Mouse (Mus musculus): ENCODE measurements around the gene Mfsd5.
A peak's percentile ranks its signal among the peaks of the same experiment; 100 is the strongest.

Mfsd5 gene

DNA sequence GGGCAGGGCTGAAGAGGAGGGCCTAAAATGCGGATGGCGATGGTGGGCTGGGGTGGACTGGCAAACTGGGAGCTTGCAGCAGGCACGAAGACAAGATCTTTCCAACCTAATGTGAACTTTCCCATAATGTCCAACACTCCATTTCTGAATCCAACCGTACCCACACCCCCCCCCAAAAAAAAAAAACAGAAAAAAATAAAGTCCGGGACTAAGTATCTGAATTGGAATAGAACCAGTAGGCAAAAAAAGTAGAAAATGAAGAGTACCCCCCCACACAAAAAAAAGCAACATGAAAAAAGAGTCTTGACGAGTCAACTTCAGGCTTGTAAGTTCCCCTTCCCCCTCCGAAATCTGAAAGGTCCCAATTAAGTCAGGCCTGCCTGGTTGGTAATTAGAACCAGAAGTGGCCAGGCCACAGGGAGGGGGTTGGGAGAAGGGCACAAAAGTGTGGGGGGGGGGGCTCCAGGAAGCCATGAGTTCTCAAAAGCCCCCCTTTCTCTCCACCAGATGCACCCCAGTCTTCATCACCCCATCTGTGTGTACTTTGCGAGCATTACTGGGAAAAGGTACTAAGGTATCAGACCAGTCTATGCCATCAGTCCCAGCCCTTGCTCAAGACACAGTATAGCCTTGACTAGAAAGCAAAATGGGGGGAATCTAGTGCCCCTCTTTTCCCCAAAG is 31.0 kb upstream of the Mfsd5 start:
- no peak for DNase-seq

DNA sequence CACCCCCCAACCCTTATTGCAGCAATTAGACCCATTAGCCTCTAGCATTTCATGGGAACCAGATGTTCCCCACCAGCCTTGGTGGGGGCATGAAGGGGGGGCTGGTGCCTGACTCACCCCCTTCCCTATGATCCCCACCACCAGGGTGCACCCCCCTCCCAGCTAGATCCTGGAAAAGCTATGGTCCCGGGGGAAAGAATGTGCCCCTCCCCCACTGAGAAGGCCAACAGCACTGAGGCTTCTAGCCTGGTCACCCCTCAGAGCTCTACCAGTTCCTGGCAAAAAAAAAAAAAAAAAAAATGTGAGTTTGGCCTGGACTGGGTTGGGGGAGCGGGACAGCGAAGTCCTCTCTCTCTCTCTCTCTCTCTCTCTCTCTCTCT is 30.5 kb upstream of the Mfsd5 start:
- no peak for DNase-seq

DNA sequence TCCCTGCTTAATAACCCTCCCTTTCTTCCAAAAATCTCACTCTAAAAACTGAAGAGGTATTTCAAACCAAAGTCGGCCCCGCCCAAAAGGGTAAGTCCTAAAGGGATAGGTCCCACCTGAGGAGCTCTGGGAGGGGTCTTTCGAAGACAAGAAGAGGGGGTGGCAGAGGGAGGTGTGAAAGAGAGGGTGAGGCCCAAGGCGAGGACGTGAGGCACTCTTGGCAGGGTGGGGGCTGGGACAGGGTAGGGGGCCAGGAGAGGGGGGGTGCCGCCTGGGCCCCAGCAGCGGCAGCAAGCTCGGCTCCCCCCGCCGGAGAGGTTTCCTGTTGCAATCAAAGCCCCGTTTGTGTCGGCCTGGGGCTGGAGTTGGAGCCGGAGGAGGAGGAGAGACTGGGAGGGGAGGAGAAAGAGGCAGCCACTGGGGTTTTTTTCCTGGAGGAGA is 30.0 kb upstream of the Mfsd5 start:
- DNase-seq = no peak

DNA sequence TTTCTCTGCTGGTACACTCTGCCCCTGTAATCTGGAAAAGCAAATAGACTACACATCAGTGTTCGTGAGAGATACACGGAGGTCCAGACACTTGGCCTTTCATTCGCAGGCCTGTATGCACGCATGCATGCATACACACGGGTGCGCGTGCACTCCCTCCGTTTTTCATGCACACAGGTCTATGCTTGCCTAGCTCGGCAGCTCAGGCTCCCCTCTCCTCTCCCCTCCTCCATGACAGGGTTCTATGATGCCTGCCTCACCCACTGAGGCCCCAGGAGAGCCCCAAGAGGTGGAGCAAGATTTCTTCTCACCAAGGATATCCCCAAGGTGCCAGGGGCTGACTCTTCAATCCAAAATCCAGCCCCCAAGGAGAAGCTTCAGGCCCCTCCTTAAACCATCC is 29.3 kb upstream of the Mfsd5 start:
- no peak for DNase-seq

DNA sequence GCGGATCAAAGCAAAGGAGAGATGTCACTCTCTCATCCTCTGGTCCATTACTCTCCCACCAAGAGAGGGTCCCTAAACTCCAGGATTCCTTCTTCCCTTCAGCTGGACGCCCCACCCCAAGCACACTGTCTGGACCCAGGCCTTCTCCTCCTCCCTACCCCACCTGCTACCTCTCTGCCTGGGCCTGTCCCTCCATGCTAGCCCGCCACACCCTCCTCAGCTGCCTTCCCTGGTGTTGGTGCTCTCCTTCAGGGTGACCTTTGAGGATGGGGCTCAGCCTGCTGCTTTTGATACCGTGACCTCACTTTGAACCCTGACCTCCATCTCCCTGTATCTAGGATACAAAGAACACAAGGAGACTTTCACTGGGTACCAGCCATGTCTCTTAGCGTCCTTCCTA is 28.7 kb upstream of the Mfsd5 start:
- no peak for DNase-seq

DNA sequence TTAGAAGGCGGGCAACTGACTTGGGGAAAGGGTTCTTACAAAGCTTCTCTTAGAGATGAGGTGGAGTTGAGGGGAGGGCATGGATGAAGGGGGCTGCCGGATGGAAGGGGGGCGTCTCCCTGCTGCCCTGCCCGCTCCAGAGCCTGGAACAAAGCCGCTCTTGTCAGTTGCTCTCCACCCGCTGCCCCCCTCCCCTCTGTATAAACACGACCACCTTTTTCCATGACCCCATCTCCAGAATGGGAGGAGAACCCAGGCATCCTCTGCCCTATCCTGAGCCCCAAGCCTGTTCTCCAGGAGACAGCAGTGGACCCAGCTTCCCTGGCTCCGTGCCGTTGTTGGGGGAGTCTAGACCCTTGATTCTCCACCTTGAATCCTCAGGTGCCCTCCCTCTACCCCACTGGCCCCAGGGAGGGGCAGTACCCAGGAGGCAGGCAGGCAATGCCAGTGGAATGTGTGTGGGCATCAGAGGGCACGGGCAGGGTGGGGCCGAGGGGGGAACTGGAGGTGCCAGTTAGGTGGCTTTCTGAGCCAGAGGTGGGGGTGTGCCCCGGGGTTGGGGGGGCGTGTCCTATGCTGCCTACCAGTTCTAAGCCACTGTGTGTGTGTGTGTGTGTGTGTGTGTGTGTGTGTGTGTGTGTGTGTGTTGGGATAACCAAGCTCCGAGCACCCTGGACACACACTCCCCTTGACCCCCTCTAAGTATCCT is 23.6 kb upstream of the Mfsd5 start:
- no peak for DNase-seq

DNA sequence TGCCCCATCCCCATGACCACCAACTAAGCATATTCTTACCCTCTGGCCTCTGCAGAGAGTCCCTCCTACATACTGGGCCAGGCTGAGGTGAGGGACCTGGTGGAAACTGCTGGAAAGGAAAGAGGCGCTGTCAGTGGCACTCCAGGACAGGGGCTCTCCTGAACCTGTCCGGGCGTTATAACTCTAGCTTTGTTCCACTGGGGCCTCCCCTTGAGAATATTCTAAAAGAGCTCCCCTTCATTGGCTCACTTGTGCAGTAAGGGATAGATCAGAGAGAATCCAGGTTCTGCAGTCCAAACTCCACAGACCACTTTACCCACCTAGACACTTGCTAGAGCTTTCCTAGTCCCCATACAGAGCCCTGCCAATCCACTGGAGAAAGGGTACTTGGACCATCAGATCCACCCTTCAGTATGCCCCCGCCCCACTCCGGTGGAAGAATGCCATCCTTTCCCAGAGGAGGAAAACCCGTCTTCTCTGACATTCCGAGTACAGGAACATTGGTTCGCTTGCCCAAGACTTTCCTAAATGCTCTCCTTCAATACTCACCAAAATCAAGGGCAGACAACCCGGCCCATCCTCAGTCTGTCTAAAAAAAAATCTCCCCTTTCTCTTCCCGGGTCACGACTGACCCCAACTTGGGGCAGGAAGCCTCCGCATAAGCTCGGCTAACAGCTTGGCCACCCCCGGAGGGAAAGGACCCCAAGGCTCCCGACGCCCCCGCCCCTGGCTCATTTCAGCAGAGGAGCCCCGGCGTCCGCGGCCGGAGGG is 22.6 kb upstream of the Mfsd5 start:
- no peak for DNase-seq

DNA sequence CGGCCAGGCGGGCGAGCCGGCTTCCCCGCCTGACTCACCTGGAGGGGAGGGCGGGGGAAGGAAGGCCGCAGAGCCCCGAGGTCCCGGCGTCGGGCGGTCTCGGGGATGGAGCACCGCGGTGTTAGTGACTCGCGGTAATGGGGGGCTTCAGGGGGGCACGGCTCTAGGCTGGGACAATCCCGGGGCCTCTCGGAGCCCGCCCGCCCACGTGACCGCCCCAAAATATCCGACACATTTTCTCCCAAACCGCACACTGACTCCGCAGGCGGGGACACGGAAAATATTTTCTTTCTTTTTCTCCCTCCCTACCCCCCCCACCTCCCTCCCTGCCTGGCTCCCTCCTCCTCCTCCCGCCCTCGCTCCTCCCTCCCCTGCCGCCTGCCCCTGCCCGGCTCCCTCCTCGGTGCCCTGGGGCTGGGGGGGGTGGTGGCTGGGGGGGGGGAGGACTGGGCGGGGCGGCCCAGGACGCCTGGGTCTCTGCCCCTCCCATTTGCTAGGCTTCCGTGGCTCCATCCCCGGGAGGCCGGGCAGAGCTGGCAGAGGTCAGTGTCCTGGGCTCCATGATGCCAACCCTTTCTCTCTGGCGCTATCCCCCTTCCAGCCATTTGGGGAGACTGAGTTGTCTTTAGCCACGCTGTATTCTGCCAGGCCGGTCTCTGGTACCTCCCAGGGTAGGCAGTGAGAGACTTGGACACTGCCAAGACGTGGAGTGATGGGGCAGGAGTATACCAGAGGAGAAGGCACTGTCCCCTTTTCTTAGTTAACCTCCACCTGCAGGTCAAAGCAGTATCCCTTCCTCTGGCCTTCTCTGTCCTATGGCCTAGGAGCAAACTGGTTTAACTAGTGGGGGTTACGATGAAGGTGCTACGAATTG is 21.8 kb upstream of the Mfsd5 start, which contains the start of gene Rarg:
Gene Rarg, minus strand, starts transcription at position 316 of the 874 bp plus-strand sequence.
- DNase-seq = peak; percentile 53 to 57

DNA sequence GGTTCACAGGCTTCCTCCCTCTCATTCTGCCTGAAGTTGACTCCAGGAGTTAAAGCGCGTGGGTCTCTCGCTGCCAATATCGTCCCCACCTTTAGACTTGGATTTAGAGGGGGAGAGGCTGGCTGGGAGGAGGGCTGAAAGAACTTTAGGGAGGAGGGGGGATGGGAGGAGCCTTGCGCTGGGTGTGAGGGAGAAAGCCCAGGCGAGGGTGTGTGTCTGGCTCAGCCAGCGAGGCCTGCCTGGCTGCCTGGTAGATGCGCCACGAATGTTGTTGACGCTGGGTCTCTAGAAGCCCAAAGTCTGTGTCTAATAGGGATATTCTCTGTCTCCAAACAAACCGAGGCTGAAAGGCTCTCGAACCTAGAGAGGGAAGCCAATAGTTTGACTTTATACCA is 21.2 kb upstream of the Mfsd5 start:
- DNase-seq = no peak

DNA sequence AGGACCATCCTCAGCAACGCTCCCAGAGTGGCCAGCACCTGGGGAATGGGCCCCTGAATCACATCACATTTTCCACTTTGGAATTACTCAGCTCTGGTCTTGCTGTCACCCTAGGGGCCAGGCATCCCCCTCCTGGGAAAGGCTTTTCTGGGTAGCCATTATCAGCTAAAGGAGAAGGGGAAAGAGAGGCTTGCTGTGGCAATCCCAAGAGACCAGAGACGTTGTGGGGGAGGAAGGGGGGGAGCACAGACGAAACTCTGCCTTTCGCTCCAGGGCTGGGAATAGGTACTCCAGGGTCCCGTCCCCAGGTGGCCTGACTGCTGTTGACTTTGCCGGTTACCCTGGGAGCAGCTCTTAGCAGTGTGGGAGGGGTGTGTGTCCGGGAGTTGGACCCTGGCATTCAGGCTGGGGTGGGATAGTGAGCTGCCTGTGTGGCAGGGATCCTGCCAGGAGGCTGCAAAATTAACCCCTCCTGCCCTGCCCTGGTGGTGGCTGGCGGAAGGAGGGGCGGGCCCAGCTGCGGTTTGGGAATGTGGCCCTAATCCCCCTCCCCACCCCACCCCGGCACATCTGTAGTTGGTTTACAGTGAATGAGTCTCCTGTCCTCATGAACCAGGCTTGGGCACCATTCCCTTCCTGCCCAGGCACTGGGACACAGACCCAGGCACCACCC is 20.5 kb upstream of the Mfsd5 start:
- no peak for DNase-seq

DNA sequence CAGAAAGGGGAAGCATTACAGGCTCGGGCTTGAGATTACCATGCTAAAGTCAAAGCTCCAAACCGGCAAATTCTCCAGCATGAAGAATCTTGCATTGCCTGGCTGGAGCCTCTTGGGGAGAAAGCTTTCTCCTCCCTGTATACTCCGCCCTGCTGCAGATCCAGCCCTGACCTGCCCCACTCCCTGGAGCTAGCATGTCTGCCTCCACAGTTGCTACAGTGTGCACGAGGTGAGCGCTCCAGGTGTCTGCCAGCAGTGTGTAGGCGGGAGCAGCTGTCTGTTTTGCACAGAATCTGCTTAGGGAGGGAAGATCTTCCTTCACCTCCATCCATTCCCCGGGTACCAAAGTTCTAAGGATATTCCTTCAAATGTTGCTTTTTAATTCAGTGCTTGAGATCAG is 16.7 kb upstream of the Mfsd5 start:
- DNase-seq = no peak

DNA sequence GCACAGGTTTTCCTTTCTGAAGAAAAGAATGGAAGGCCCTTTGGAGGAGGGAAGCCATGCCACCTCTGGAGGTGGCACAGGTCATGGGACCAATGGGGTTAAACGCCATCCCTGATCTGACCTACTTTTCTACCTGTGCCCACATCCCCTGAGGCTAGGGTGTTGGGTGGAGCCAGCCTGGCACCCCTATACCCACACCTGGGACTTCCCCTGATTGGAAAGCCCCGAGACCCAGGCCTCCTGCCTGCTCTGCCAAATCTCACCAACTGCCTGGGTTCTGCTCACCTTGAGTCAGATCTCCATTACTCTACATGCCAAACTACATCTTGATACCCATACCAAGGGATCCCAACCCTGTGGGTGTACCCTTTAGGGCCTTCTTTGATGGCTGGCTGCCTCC is 16.2 kb upstream of the Mfsd5 start:
- no peak for DNase-seq

DNA sequence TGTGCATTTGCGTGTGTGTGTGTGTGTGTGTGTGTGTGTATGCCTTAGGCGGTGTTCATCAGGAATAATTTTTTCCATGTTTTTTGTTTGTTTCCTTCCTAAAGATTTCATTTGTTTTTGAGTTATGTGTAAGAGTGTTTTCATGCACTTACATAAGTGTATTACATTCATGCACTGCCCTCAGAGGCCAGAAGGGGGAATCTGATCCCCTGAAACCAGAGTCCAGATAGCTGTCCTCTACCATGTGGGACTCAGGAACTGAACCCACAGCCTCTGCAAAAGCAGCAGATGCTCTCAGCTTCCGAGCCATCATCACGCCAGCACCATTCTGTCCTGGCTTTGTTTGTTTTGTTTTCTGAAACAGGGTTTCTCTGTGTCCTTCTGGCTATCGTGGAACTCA is 13.7 kb upstream of the Mfsd5 start:
- DNase-seq = no peak

DNA sequence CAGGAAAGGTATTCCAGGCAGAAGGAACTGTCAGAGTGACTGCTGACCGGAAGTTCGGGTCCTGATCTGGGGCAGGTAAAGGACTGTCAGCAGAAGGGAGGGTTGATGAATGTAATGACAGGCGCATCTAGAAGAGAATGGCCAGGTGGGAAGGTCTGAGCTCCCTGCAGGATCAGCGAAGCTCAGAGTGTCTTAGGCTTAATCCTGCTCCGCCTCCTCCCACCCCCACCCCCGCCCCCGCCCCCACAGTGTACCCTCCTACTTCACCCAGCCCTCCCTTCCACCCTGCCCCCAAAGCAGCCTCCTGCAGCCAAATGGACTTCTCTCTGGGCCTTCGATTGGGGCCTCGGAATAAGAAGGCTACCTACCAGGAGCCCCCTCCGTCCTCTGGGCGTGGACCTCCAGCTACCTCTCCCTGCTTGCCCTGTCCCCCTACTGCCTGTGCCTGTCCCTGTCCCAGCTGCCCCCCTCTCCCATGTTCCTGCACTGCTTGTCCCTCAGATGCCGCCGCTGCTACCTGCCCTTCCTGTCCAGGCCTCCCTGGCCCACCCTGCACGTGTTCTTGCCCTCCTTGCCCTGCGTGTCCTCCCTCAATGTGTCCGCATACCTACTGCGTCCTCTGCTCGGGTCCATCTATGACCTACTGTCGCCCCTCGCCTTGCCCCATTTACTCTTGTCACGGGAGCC is 8.8 kb upstream of the Mfsd5 start, which contains the start of gene Gm9918:
Gene Gm9918, plus strand, starts transcription at position 290 of the 687 bp plus-strand sequence.
- DNase-seq = no peak

DNA sequence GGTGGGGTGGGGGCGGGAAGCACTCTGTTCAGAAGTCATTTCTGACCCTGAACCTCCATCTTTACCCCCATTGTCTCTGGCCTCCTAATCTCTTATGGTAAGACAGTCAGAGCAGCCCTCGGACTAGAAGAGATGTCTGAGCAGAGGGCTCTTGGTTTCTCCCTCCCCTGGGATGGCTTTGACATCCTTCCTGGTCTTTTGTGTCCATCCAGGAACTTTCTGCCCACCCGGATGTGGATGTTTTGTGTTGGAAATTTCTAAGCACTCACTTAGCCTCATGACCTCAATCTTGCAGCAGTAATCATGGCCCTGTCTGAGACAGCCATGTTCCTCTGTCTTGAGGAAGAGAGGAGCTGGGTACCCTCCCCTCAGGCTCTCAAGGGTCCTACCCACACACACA is 7.8 kb upstream of the Mfsd5 start:
- DNase-seq = no peak

DNA sequence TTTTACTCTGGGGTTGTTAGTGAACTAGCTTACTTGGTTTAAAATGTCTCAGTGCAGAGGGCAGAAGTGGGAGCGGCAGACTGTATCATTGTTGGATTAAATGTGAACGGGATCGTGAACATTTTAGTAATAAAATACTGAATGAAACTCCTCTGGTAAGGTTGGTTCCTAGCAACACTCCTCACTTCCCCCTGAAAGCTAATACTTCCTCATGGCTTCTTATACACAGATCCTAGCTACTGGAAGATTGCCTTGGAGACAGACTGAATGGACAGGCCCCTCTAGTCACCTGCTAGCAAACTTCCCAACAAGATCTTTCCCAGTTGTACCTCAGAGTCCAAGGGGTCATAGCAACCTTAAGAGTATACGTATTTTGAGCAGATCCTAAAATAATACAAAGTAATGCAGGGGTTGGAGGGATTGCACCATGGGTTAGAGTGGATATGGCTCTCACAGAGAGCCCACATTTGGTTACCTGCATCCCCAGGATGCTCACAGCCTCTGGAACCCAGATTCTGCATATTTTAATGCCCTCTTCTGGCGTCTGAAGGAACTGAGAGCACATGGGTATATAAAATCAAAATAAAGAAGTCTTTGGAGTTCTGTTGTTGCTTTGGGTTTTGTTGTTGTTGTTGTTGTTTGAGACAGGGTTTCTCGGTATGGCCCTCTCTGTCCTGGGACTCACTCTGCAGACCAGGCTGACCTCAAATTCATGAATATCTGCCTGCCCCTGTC is 5.1 kb upstream of the Mfsd5 start:
- DNase-seq = no peak

DNA sequence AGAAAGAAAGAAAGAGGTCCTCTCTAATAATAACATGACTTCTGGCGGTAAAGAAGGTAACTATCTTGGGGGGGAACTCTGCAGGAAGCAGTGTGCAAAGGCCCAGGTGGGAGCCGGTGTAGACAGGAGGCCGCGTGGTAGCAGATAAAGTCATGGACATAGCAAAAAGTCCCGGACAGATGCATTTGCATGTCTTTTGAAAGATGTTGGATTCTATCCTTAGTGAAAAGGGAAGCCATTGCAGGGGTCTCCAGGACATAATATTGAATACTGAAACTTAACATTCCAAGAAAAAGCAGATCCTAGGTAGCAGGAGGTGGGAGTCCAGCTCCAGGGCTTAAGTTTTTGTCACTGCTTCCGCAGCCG is 545 bp upstream of the Mfsd5 start:
- DNase-seq = no peak

DNA sequence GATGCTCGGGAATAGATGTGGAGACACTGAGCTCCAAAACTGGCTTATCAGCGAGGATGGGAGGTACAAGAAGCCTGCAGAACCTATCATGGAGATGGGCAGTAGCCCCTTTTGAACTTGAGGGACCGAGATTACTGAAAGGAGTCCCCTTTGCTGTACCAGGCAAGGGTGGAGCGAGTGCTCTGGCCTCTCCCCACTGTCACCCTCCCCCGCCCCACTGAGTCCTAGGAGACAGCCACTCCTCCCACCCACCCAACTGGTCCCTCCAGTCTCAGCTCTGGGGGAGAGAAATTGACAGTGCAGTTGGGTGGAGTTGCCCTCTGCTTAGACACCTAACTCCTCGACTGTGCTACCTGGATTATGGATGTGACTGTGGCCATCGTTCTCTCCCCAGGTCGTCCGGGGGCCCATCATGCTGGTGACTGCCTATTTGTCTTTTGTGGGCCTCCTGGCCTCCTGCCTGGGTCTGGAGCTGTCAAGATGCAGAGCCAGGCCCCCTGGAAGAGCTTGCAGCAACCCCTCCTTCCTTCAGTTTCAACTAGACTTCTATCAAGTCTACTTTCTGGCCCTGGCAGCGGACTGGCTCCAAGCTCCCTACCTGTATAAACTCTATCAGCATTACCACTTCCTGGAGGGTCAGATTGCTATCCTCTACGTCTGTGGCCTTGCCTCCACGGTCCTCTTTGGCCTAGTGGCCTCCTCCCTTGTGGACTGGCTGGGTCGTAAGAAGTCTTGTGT is 698 bp downstream of the Mfsd5 start:
- DNase-seq = peak; percentile 26 to 35

DNA sequence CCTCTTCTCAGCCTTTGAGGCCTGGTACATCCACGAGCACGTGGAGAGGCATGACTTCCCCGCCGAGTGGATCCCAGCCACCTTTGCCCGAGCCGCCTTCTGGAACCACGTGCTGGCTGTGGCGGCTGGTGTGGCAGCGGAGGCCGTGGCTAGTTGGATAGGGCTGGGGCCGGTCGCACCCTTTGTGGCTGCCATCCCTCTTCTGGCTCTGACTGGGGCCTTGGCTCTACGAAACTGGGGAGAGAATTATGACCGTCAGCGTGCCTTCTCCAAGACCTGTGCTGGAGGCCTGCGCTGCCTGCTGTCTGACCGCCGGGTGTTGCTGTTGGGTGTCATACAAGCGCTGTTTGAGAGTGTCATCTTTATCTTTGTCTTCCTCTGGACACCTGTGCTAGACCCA is 1.4 kb downstream of the Mfsd5 start:
- DNase-seq = peak in 1 of 2 experiments; percentile 17
